Mouse (Mus musculus) macrophage (primary cell): ENCODE measurements around the gene Dcaf4. TPM values are rescaled to one million over a fixed set of nuclear protein-coding genes. Genes with fewer than 3 reads are reported as not detected.

Source experiments
- H3K27ac ChIP-seq: fragments of 350-480 bp; formaldehyde crosslinking; 2 replicates; pipeline ENCODE4 v1.9.0; 2021
- H3K36me3 ChIP-seq: fragments of 350-480 bp; formaldehyde crosslinking; 2 replicates; pipeline ENCODE4 v1.9.0; 2021; ENCODE audit errors: inconsistent target
- H3K4me3 ChIP-seq: fragments of 350-480 bp; formaldehyde crosslinking; 2 replicates; pipeline ENCODE4 v1.9.0; 2021; ENCODE audit errors: inconsistent target
- H3K79me2 ChIP-seq: fragments of 350-480 bp; formaldehyde crosslinking; 2 replicates; pipeline ENCODE4 v1.9.0; 2021; ENCODE audit errors: inconsistent target
- WGBS: methylation state at CpG from one replicate; pipeline ENCODE4 v1.1.7; 2026; ENCODE audit warnings: inconsistent platforms; ENCODE audit not compliant: missing documents; 5-methylcytosine and 5-hydroxymethylcytosine counted together
- polyA plus RNA-seq: library from polyadenylated mRNA; stranded (reverse); fragments of 250-400 nt; gene quantifications from 3 replicates; pipeline ENCODE4 v1.2.4, GENCODE M21; 2018; ENCODE audit warnings: inconsistent platforms

Dcaf4 gene
- polyA plus RNA-seq, 1 experiment from 2014 or later, result 6.8 TPM

DNA sequence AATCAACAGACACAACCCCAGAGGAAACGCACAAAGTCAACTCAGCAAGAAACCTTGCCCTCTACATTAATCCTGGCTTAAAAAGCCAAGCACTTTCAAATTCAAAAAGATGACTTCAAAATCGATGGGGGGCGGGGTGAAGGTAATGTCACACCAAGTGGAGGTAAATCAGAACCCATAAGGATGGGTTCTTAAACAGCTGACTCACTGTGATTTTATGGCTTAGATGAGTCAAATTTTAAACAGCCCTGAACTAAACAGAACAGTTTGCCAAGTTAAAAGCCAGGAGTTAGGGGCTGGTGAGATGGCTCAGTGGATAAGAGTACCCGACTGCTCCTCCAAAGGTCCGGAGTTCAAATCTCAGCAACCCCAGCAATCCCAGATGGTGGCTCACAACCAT lies 66.4 kb downstream of the Dcaf4 start:
- Histone ChIP-seq H3K4me3 (no peak overlapping the region), H3K36me3 (peaks cover 55% of the 10 kb centered on the region), H3K27ac (no peak overlapping the region), H3K79me2 (peaks cover 96% of the 10 kb centered on the region)
- WGBS, result 97% methylated on average over 5 of the region's 5 CpGs

Other genes starting within 250 kb of the Dcaf4 start
- not detected in 3 replicates for gene Dpf3, start 32.8 kb upstream of the Dcaf4 start, polyA plus RNA-seq
- gene Zfyve1, start 76.8 kb downstream of the Dcaf4 start, polyA plus RNA-seq, result 12.2 to 25.3 TPM (median 16.1 TPM) in 3 replicates
- gene Rbm25, start 110.8 kb downstream of the Dcaf4 start, polyA plus RNA-seq, result 77.7 to 115 TPM (median 79.6 TPM) in 3 replicates
- 85.8 to 182 TPM (median 105 TPM) in 3 replicates for gene Psen1, start 167.7 kb downstream of the Dcaf4 start, polyA plus RNA-seq
- not detected in 3 replicates for gene Papln, start 243.2 kb downstream of the Dcaf4 start, polyA plus RNA-seq